Mouse (Mus musculus): ENCODE measurements around the gene Slc25a17. TPM values are rescaled to one million over a fixed set of nuclear protein-coding genes. Genes with fewer than 3 reads are reported as not detected.

Slc25a17 gene
- total RNA-seq, 1 experiment: 86.3 TPM

DNA sequence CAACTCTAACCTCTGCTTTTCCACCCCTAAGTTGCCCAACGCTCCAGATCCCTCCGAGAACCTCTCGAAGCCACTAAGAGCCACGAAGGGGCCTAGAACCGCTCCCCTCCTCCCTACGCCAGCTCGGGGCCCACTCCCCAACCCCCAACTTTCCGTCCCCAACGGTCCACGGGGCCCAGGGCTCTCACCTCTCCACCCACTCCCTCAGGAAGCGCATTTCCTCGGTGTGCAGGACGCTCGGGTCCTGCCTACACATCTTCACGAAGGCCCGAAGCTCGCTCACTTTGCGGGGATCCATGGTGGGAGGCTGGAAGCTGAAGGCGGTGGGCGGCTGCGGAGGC, 38.7 kb upstream of the Slc25a17 start:
- H3K27ac ChIP-seq (ENCODE audit: insufficient read depth, low read depth, low read length, poor library complexity, severe bottlenecking): peak overlapping the region; percentile 94
- in situ Hi-C loops (cut with MboI; ENCODE audit: low sequenced_read_pairs in 2 of 2, unreplicated experiment in 2 of 2): no loop called here
- H3K9me3 ChIP-seq (ENCODE audit: control insufficient read depth, insufficient read depth, low read depth, low read length): no peaks in the 10 kb centered on the region
- no peak for DNase-seq (ENCODE audit: low read depth, low spot score)
- H3K9ac ChIP-seq (ENCODE audit: insufficient read depth, low read depth, low read length, poor library complexity, severe bottlenecking): peak overlapping the region; percentile 99
- peak overlapping the region; percentile 77 to 96 for H3K4me3 ChIP-seq (ENCODE audit: insufficient read depth in 1 of 2, low read depth in 1 of 2, low read length in 2 of 2, poor library complexity in 1 of 2, severe bottlenecking in 1 of 2)
- 0 out of 4 replicates have a peak, but pooled peaks cover 0 to 2% of the 10 kb centered on the region in 2 experiments for H3K4me1 ChIP-seq (ENCODE audit: control insufficient read depth in 2 of 2, insufficient read depth in 2 of 2, low read length in 2 of 2, poor library complexity in 1 of 2)
- TF ChIP-seq ZC3H11A (IDR thresholded peaks at IDR 0.05; ENCODE audit: borderline replicate concordance, low read depth, low read length) (peak; percentile 14; the same call in 1 of the 2 replicates), ZNF384 (IDR thresholded peaks at IDR 0.05; ENCODE audit: low read depth, low read length) (no peak)
- H3K36me3 ChIP-seq (ENCODE audit: control insufficient read depth, insufficient read depth, low read length, poor library complexity, severe bottlenecking): peaks cover under 1% of the 10 kb centered on the region

DNA sequence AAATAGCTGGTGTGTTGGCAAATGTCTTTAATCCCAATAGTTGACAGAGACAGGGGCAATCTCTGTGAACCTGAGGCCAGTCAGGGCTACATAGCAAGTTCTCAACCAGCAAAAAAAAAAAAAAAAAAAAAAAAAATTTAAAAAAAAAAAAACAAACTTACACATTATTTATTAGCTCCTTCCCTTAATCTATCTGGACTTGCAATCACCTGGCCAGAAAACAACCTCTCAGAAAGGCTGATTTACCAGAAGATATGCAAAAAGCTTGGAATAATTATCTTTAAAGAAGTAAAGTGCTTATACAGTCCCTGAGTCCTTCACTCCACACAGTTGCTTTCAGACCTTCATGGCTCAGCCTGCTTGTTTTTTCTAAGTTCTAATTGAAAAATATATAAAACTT, 37.6 kb upstream of the Slc25a17 start:
- peaks cover 1% of the 10 kb centered on the region for H3K36me3 ChIP-seq (ENCODE audit: control insufficient read depth, insufficient read depth, low read length, poor library complexity, severe bottlenecking)
- no peaks in the 10 kb centered on the region for H3K9me3 ChIP-seq (ENCODE audit: control insufficient read depth, insufficient read depth, low read depth, low read length)
- peak overlapping the region; percentile 77 to 96; a peak in 3 of 4 replicates for H3K4me3 ChIP-seq (ENCODE audit: insufficient read depth in 1 of 2, low read depth in 1 of 2, low read length in 2 of 2, poor library complexity in 1 of 2, severe bottlenecking in 1 of 2)
- peak; percentile 70; the same call in 1 of the 2 replicates for TF ChIP-seq ZNF384 (IDR thresholded peaks at IDR 0.05; ENCODE audit: low read depth, low read length)
- TF ChIP-seq CHD2 (IDR thresholded peaks at IDR 0.05; ENCODE audit: low read depth, low read length): no peak
- DNase-seq (ENCODE audit: low read depth, low spot score): no peak
- in situ Hi-C loops (cut with MboI; ENCODE audit: low sequenced_read_pairs in 2 of 2, unreplicated experiment in 2 of 2): no loop called here
- H3K9ac ChIP-seq (ENCODE audit: insufficient read depth, low read depth, low read length, poor library complexity, severe bottlenecking): peak overlapping the region; percentile 66; the same call in 1 of the 2 replicates
- H3K27ac ChIP-seq (ENCODE audit: insufficient read depth, low read depth, low read length, poor library complexity, severe bottlenecking): no peak overlapping the region
- H3K4me1 ChIP-seq (ENCODE audit: control insufficient read depth in 2 of 2, insufficient read depth in 2 of 2, low read length in 2 of 2, poor library complexity in 1 of 2): 0 out of 4 replicates have a peak, but pooled peaks cover 1 to 2% of the 10 kb centered on the region in 2 experiments

DNA sequence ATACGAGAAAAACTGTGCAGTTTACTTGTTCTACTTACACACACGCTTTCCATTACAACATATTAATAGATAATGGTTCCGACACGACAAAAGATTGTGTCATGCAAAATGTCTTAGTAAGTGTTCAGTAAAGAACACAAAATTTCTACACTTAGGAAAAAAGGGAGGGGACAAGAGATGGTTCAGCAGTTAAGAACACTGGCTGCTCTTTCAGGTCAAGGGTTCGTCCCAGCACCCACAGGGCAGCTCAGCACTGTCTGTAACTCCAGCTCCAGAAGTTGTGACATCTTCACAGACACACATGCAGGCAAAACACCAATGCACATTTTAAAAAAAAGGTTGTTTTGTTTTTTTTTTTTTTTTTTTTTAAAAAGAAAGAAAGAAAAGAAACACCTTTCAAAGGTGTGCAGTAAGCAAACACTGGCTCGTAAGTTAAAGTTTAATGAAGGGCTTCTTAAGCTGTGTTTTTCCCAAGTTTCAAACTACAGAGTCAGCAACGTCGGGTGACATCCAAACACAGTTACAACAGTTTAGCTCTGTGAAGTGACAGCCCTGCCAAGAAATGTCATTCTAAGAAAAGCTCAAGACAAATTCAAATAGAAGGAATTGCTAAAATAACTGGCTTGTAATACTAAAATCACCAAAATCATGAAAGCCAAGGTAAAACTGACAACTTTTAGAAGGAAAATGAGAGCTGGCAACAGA, 33.8 kb upstream of the Slc25a17 start:
- Histone ChIP-seq H3K4me1 (ENCODE audit: control insufficient read depth in 2 of 2, insufficient read depth in 2 of 2, low read length in 2 of 2, poor library complexity in 1 of 2) (0 out of 4 replicates have a peak, but pooled peaks cover 1 to 2% of the 10 kb centered on the region in 2 experiments), H3K9me3 (ENCODE audit: control insufficient read depth, insufficient read depth, low read depth, low read length) (no peaks in the 10 kb centered on the region), H3K9ac (ENCODE audit: insufficient read depth, low read depth, low read length, poor library complexity, severe bottlenecking) (no peak overlapping the region), H3K36me3 (ENCODE audit: control insufficient read depth, insufficient read depth, low read length, poor library complexity, severe bottlenecking) (peaks cover 13% of the 10 kb centered on the region), H3K4me3 (ENCODE audit: insufficient read depth in 1 of 2, low read depth in 1 of 2, low read length in 2 of 2, poor library complexity in 1 of 2, severe bottlenecking in 1 of 2) (no peak overlapping the region), H3K27ac (ENCODE audit: insufficient read depth, low read depth, low read length, poor library complexity, severe bottlenecking) (no peak overlapping the region)
- TF ChIP-seq ZC3H11A (IDR thresholded peaks at IDR 0.05; ENCODE audit: borderline replicate concordance, low read depth, low read length) (no peak), ZNF384 (IDR thresholded peaks at IDR 0.05; ENCODE audit: low read depth, low read length) (no peak), MAFK (IDR thresholded peaks at IDR 0.05; ENCODE audit: insufficient read depth, low read depth, low read length) (no peak), CHD2 (IDR thresholded peaks at IDR 0.05; ENCODE audit: low read depth, low read length) (no peak), HCFC1 (IDR thresholded peaks at IDR 0.05; ENCODE audit: borderline replicate concordance, insufficient read depth, low read length) (no peak)
- no peak for DNase-seq (ENCODE audit: low read depth, low spot score)
- in situ Hi-C loops (cut with MboI; ENCODE audit: low sequenced_read_pairs in 2 of 2, unreplicated experiment in 2 of 2): no loop called here

DNA sequence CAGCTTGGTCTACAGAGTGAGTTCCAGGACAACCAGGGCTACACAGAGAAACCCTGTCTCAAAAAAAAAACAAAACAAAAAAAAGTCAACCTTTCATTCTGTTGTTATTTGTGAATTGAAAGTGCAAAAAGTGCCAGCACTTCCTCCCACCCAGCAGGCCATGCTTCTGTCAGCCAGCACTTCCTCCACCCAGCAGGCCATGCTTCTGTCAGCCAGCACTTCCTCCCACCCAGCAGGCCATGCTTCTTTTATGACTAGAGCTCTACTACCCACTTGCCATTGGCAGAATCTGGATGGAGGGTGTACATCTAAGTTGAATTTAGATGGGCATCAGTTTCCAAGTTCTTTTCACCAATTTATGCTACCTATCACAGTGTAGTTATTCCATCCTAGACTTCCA, 32.4 kb upstream of the Slc25a17 start:
- Histone ChIP-seq H3K9ac (ENCODE audit: insufficient read depth, low read depth, low read length, poor library complexity, severe bottlenecking) (no peak overlapping the region), H3K9me3 (ENCODE audit: control insufficient read depth, insufficient read depth, low read depth, low read length) (no peaks in the 10 kb centered on the region), H3K36me3 (ENCODE audit: control insufficient read depth, insufficient read depth, low read length, poor library complexity, severe bottlenecking) (peaks cover 14% of the 10 kb centered on the region), H3K4me3 (ENCODE audit: insufficient read depth in 1 of 2, low read depth in 1 of 2, low read length in 2 of 2, poor library complexity in 1 of 2, severe bottlenecking in 1 of 2) (no peak overlapping the region), H3K4me1 (ENCODE audit: control insufficient read depth in 2 of 2, insufficient read depth in 2 of 2, low read length in 2 of 2, poor library complexity in 1 of 2) (0 out of 4 replicates have a peak, but pooled peaks cover 1 to 2% of the 10 kb centered on the region in 2 experiments), H3K27ac (ENCODE audit: insufficient read depth, low read depth, low read length, poor library complexity, severe bottlenecking) (no peak overlapping the region)
- in situ Hi-C loops (cut with MboI; ENCODE audit: low sequenced_read_pairs in 2 of 2, unreplicated experiment in 2 of 2): no loop called here
- DNase-seq (ENCODE audit: low read depth, low spot score): no peak
- TF ChIP-seq CHD2 (IDR thresholded peaks at IDR 0.05; ENCODE audit: low read depth, low read length): no peak
- TF ChIP-seq ZC3H11A (IDR thresholded peaks at IDR 0.05; ENCODE audit: borderline replicate concordance, low read depth, low read length): no peak
- no peak for TF ChIP-seq HCFC1 (IDR thresholded peaks at IDR 0.05; ENCODE audit: borderline replicate concordance, insufficient read depth, low read length)
- no peak for TF ChIP-seq ZNF384 (IDR thresholded peaks at IDR 0.05; ENCODE audit: low read depth, low read length)
- TF ChIP-seq MAFK (IDR thresholded peaks at IDR 0.05; ENCODE audit: insufficient read depth, low read depth, low read length): no peak

DNA sequence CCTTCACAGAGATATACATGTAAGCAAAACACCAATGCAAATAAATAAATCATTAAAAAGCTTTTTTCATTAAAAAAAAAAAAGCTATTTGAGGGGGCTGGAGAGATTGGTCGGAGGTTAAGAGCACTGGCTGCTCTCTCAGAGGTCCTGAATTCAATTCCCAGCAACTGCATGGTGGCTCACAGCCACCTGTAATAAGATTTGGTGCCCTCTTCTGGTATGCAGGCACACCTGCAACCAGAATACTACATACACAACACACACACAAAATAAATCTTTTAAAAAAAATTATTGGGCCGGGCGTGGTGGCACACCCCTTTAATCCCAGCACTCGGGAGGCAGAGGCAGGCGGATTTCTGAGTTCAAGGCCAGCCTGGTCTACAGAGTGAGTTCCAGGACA, 25.7 kb upstream of the Slc25a17 start:
- no peak overlapping the region for H3K27ac ChIP-seq (ENCODE audit: insufficient read depth, low read depth, low read length, poor library complexity, severe bottlenecking)
- TF ChIP-seq ZNF384 (IDR thresholded peaks at IDR 0.05; ENCODE audit: low read depth, low read length) (peak; percentile 46; the same call in 1 of the 2 replicates), HCFC1 (IDR thresholded peaks at IDR 0.05; ENCODE audit: borderline replicate concordance, insufficient read depth, low read length) (no peak)
- H3K36me3 ChIP-seq (ENCODE audit: control insufficient read depth, insufficient read depth, low read length, poor library complexity, severe bottlenecking): peaks cover 32% of the 10 kb centered on the region
- H3K4me3 ChIP-seq (ENCODE audit: insufficient read depth in 1 of 2, low read depth in 1 of 2, low read length in 2 of 2, poor library complexity in 1 of 2, severe bottlenecking in 1 of 2): no peak overlapping the region
- no peaks in the 10 kb centered on the region for H3K4me1 ChIP-seq (ENCODE audit: control insufficient read depth in 2 of 2, insufficient read depth in 2 of 2, low read length in 2 of 2, poor library complexity in 1 of 2)
- no peak for DNase-seq (ENCODE audit: low read depth, low spot score)
- no peak overlapping the region for H3K9ac ChIP-seq (ENCODE audit: insufficient read depth, low read depth, low read length, poor library complexity, severe bottlenecking)
- H3K9me3 ChIP-seq (ENCODE audit: control insufficient read depth, insufficient read depth, low read depth, low read length): no peaks in the 10 kb centered on the region
- in situ Hi-C loops (cut with MboI; ENCODE audit: low sequenced_read_pairs in 2 of 2, unreplicated experiment in 2 of 2): no loop called here

Data from ES-E14 (cell line).